Mouse (Mus musculus) liver, adult 2 months (tissue): ENCODE measurements around the gene Sh3tc1.

ENCODE experiments used
- CTCF ChIP-seq: fragments of 200-500 bp; IDR thresholded peaks from 2 replicates; pipeline ENCODE4 v1.5.1; 2011; ENCODE audit warnings: low read depth, low read length, control low read depth
- POLR2A ChIP-seq: fragments of 200-500 bp; IDR thresholded peaks from 2 replicates; pipeline ENCODE4 v1.6.1; 2011; ENCODE audit warnings: low read length, control low read depth; ENCODE audit not compliant: insufficient read depth; ENCODE audit errors: extremely low read depth

DNA sequence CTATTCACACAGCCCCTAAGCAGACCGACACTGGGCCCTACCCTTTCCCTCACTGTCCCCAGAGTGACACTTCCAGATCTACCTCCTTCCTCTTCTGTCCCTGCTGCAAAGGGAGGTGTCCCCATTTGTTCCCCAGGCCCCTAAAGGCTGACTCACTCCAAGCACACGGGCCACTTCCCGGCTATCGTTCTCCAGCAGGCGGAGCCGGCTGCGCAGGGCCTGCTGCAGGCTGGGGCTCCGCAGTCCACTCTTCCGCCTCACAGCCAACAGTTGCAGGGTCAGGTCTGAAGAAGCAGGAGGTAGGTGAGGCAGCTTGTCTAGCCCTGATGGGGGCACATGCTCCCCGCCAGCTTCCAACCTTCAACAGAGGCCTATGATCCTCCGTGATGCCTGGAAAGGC, 21.0 kb downstream of the Sh3tc1 start:
- TF ChIP-seq CTCF, result no peak
- no peak for TF ChIP-seq POLR2A
